Mouse (Mus musculus): Measurements from ENCODE around the gene Olfr1086. TPM values are rescaled to one million over a fixed set of nuclear protein-coding genes. Genes with fewer than 3 reads are reported as not detected.
"Not testable (repeated sequence)": the region's sequence is repeated elsewhere in the genome, so short reads cannot be mapped to it uniquely, and the experiment has no call there.

Gene Olfr1086
- polyA plus RNA-seq (2015; fragmentation: Nextera tagmentation; extraction: Ambion mirVana): not detected in 2 replicates

DNA sequence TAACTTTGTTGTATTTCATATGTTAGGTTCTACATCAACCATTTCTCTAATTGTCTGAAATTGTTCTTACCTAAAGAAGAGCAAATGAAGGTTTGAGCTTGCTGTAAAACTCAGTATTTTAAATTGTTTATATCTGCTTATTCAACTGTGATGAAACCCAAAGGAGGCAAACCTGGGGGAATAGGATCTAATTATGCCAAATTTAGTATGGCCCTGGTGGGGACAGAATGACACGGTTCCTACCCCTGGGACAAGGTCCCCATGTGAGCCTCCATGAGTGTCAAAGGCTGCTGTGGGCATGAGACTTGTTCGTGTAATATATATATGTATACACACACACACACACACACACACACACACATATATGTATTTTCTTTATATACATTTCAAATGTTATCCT is at the start of gene Olfr1086:
TSS of gene Olfr1086 (minus strand) at position 101 of the 400 bp plus-strand sequence.
- 70% methylated on average over 2 of the region's 2 CpGs for WGBS
- no peak for ATAC-seq

DNA sequence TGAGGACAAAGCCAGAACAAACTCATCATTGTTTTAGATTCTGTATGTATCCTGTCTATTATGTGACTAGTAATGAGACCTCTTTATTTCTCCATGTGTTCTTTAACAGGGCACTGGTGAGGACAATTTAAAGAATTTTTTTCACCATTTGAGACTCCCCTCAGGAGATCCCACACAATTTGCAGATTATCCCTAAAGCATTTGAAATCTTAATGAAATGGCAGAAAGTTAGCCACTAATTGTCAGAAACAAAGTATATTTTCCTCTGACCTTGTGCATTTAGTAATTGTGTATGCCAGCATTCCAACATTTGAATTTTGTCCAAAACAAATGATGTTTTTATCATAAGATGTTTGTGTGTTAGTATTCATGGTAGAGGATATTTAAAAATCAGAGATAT is 18.4 kb upstream of the Olfr1086 start, which contains the start of gene Olfr1087:
TSS of gene Olfr1087 (minus strand) at position 101 of the 400 bp plus-strand sequence.
- Histone ChIP-seq H3K9ac (ENCODE audit: low read depth, low read length) (no peak within 1 kb of the TSS), H3K9me3 (replicated peaks; ENCODE audit: control insufficient read depth, low read length, poor library complexity, severe bottlenecking) (no peaks in the 10 kb centered on the region), H3K4me1 (ENCODE audit: control insufficient read depth, insufficient read depth, low read length) (no peaks in the 10 kb centered on the region), H3K27me3 (ENCODE audit: control insufficient read depth, insufficient read depth, low read depth, low read length) (no peaks in the 10 kb centered on the region), H3K4me2 (ENCODE audit: low read length) (no peak within 1 kb of the TSS), H3K36me3 (ENCODE audit: control insufficient read depth, insufficient read depth, low read length) (no peaks in the 10 kb centered on the region), H3K4me3 (ENCODE audit: low read depth, low read length) (no peak within 1 kb of the TSS), H3K27ac (ENCODE audit: low read length) (no peak within 1 kb of the TSS)
- no peak for ATAC-seq

More for the DNA sequence above, at the start of gene Olfr1086:
- Histone ChIP-seq H3K27ac (ENCODE audit: low read length) (no peak within 1 kb of the TSS), H3K36me3 (ENCODE audit: control insufficient read depth, insufficient read depth, low read length) (no peaks in the 10 kb centered on the region), H3K4me3 (ENCODE audit: low read depth, low read length) (no peak within 1 kb of the TSS), H3K9me3 (replicated peaks; ENCODE audit: control insufficient read depth, low read length, poor library complexity, severe bottlenecking) (no peaks in the 10 kb centered on the region), H3K27me3 (ENCODE audit: control insufficient read depth, insufficient read depth, low read depth, low read length) (no peaks in the 10 kb centered on the region), H3K4me2 (ENCODE audit: low read length) (no peak within 1 kb of the TSS), H3K4me1 (ENCODE audit: control insufficient read depth, insufficient read depth, low read length) (no peaks in the 10 kb centered on the region), H3K9ac (ENCODE audit: low read depth, low read length) (no peak within 1 kb of the TSS)

DNA sequence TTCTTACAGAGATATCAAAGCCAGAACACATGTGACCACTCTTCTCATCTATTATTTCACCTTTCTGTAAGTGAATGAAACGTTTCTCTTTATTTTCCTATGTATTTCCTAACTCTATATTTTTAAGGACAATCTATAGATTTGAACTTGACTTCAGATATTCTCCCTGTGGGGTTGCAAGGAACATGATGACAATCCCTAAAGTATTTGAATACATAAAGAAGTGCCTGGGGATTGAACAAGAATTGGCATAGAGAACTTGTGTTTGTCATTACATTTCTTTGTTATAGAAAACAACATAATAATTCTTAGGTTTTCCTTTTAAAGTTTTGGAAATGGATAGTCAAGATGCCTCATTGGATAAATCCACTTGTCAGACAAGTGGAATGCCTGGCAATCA is 18.0 kb downstream of the Olfr1086 start, which contains the start of gene Olfr1085:
TSS of gene Olfr1085 (minus strand) at position 101 of the 400 bp plus-strand sequence.
- Histone ChIP-seq H3K4me1 (ENCODE audit: control insufficient read depth, insufficient read depth, low read length) (no peaks in the 10 kb centered on the region), H3K4me3 (ENCODE audit: low read depth, low read length) (no peak within 1 kb of the TSS), H3K27ac (ENCODE audit: low read length) (no peak within 1 kb of the TSS), H3K27me3 (ENCODE audit: control insufficient read depth, insufficient read depth, low read depth, low read length) (no peaks in the 10 kb centered on the region), H3K9ac (ENCODE audit: low read depth, low read length) (no peak within 1 kb of the TSS), H3K4me2 (ENCODE audit: low read length) (no peak within 1 kb of the TSS), H3K9me3 (replicated peaks; ENCODE audit: control insufficient read depth, low read length, poor library complexity, severe bottlenecking) (no peaks in the 10 kb centered on the region), H3K36me3 (ENCODE audit: control insufficient read depth, insufficient read depth, low read length) (no peaks in the 10 kb centered on the region)
- ATAC-seq: no peak
- WGBS: 27% methylated on average over 1 of the region's 1 CpGs

DNA sequence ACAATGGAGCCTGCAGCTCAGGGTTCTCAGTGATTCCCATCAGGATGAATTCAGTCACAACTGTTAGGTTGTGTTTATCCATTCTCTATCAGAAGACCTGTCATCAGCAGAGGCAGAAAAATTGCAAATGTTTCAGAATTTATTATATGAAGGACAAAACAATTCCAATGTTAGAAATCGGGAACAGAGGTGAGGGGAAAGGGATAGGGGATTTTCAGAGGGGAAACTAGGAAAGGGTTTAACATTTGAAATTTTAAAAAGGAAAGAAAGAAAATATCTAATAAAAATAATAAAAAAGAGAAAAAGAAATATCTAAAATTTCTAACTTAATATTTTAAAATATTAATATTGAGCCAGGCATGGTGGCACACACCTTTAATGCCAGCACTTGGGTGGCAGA is 40.3 kb downstream of the Olfr1086 start, which contains the start of gene Olfr1084:
TSS of gene Olfr1084 (minus strand) at position 101 of the 400 bp plus-strand sequence.
- not testable (repeated sequence) for H3K27ac ChIP-seq (ENCODE audit: low read length); ATAC-seq; H3K27me3 ChIP-seq (ENCODE audit: control insufficient read depth, insufficient read depth, low read depth, low read length); H3K9me3 ChIP-seq (replicated peaks; ENCODE audit: control insufficient read depth, low read length, poor library complexity, severe bottlenecking); H3K4me2 ChIP-seq (ENCODE audit: low read length); H3K36me3 ChIP-seq (ENCODE audit: control insufficient read depth, insufficient read depth, low read length); H3K4me1 ChIP-seq (ENCODE audit: control insufficient read depth, insufficient read depth, low read length); H3K4me3 ChIP-seq (ENCODE audit: low read depth, low read length); H3K9ac ChIP-seq (ENCODE audit: low read depth, low read length)
- WGBS: 89% methylated on average over 1 of the region's 1 CpGs

Other genes starting within 250 kb of the Olfr1086 start
- gene Olfr1065, start 229.5 kb downstream of the Olfr1086 start, polyA plus RNA-seq (2015; fragmentation: Nextera tagmentation; extraction: Ambion mirVana): not detected in 2 replicates
- not detected in 2 replicates for gene Olfr1066, start 223.8 kb downstream of the Olfr1086 start, polyA plus RNA-seq (2015; fragmentation: Nextera tagmentation; extraction: Ambion mirVana)
- not detected in 2 replicates for gene Olfr228, start 192.7 kb downstream of the Olfr1086 start, polyA plus RNA-seq (2015; fragmentation: Nextera tagmentation; extraction: Ambion mirVana)
- gene Olfr1076, start 171.6 kb downstream of the Olfr1086 start, polyA plus RNA-seq (2015; fragmentation: Nextera tagmentation; extraction: Ambion mirVana): not detected in 2 replicates
- 0.10 TPM in 1 of 2 replicates, not detected in the other for gene Olfr1079, start 137.6 kb downstream of the Olfr1086 start, polyA plus RNA-seq (2015; fragmentation: Nextera tagmentation; extraction: Ambion mirVana)
- not detected in 2 replicates for gene Olfr1080, start 121.9 kb downstream of the Olfr1086 start, polyA plus RNA-seq (2015; fragmentation: Nextera tagmentation; extraction: Ambion mirVana)
- not detected in 2 replicates for gene Olfr1082, start 81.1 kb downstream of the Olfr1086 start, polyA plus RNA-seq (2015; fragmentation: Nextera tagmentation; extraction: Ambion mirVana)
- not detected in 2 replicates for gene Olfr1084, start 40.4 kb downstream of the Olfr1086 start, polyA plus RNA-seq (2015; fragmentation: Nextera tagmentation; extraction: Ambion mirVana)
- gene Olfr1085, start 18.1 kb downstream of the Olfr1086 start, polyA plus RNA-seq (2015; fragmentation: Nextera tagmentation; extraction: Ambion mirVana): not detected in 2 replicates
- gene Olfr1087, start 18.3 kb upstream of the Olfr1086 start, polyA plus RNA-seq (2015; fragmentation: Nextera tagmentation; extraction: Ambion mirVana): not detected in 2 replicates
- not detected in 2 replicates for gene Olfr1089, start 53.6 kb upstream of the Olfr1086 start, polyA plus RNA-seq (2015; fragmentation: Nextera tagmentation; extraction: Ambion mirVana)
- gene Olfr1090, start 78.9 kb upstream of the Olfr1086 start, polyA plus RNA-seq (2015; fragmentation: Nextera tagmentation; extraction: Ambion mirVana): not detected in 2 replicates
- not detected in 2 replicates for gene Olfr1093, start 102.4 kb upstream of the Olfr1086 start, polyA plus RNA-seq (2015; fragmentation: Nextera tagmentation; extraction: Ambion mirVana)
- not detected in 2 replicates for gene Olfr141, start 129.9 kb upstream of the Olfr1086 start, polyA plus RNA-seq (2015; fragmentation: Nextera tagmentation; extraction: Ambion mirVana)
- gene Olfr1094, start 144.6 kb upstream of the Olfr1086 start, polyA plus RNA-seq (2015; fragmentation: Nextera tagmentation; extraction: Ambion mirVana): not detected in 2 replicates
- not detected in 2 replicates for gene Olfr1095, start 171.6 kb upstream of the Olfr1086 start, polyA plus RNA-seq (2015; fragmentation: Nextera tagmentation; extraction: Ambion mirVana)
- not detected in 2 replicates for gene Gm13723, start 194.7 kb upstream of the Olfr1086 start, polyA plus RNA-seq (2015; fragmentation: Nextera tagmentation; extraction: Ambion mirVana)
- not detected in 2 replicates for gene Olfr1097, start 212.1 kb upstream of the Olfr1086 start, polyA plus RNA-seq (2015; fragmentation: Nextera tagmentation; extraction: Ambion mirVana)
- gene Olfr1098, start 244.5 kb upstream of the Olfr1086 start, polyA plus RNA-seq (2015; fragmentation: Nextera tagmentation; extraction: Ambion mirVana): not detected in 2 replicates